Mouse (Mus musculus): Measurements from ENCODE around the gene Vmn1r219. TPM values are rescaled to one million over a fixed set of nuclear protein-coding genes. Genes with fewer than 3 reads are reported as not detected.
"Not testable (repeated sequence)": the region's sequence is repeated elsewhere in the genome, so short reads cannot be mapped to it uniquely, and the experiment has no call there.

Gene Vmn1r219
- polyA plus RNA-seq (2015; fragmentation: Nextera tagmentation; extraction: Ambion mirVana): not detected in 2 replicates

DNA sequence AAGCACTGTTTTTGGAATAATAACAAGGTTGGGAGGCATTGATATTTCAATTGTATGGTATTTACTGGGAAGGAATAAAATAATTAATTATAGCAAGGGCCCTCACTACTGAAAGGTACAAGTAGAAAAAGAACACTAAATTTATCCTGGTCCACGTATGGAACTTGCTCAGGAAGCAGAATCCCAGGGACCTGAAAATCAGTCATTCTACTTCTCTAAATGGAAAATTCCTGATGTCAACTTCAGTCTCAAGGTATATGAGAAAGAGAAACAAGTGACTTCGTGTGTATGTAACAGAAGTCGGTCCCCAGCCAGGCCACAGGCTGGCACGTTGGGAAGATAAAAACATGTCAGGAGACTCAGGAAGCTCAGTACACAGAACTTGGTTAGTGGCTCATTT lies at the start of gene Vmn1r219:
TSS of gene Vmn1r219 (plus strand) at position 301 of the 400 bp plus-strand sequence.
- DNase-seq (no peak), ATAC-seq (ENCODE audit: low read depth) (no peak)
- Histone ChIP-seq H3K27ac (no peak within 1 kb of the TSS), H3K9me3 (replicated peaks) (no peaks in the 10 kb centered on the region), H3K4me3 (replicated peaks) (no peak within 1 kb of the TSS), H3K9ac (no peak within 1 kb of the TSS), H3K36me3 (no peaks in the 10 kb centered on the region), H3K27me3 (no peaks in the 10 kb centered on the region), H3K4me1 (replicated peaks) (no peaks in the 10 kb centered on the region), H3K4me2 (no peak within 1 kb of the TSS)
- WGBS (ENCODE audit: insufficient replicate concordance): 46% methylated on average over 4 of the region's 4 CpGs

DNA sequence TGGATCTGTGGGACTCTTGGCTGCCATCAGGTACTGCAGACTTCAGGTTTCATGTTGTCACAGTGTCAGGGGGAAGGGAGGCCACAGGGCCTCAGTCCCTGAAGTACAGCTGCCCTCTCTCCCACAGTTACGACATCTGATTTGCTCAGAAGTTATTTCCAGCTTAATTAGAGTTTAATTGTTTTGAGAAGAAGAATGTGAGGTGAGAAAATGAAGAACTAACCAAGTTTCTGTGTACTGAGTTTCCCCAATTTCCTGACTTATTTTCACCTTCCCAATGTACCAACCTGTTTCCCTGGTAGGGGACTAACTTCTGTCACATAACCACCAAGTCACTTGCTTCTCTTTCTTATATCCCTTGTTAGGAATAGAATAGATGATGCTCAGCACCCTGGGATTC lies 41.0 kb upstream of the Vmn1r219 start, which contains the start of gene Vmn1r217:
TSS of gene Vmn1r217 (minus strand) at position 101 of the 400 bp plus-strand sequence.
- ATAC-seq (ENCODE audit: low read depth); H3K4me3 ChIP-seq (replicated peaks); H3K36me3 ChIP-seq; H3K27ac ChIP-seq; H3K4me1 ChIP-seq (replicated peaks); H3K9ac ChIP-seq; DNase-seq; H3K27me3 ChIP-seq; H3K9me3 ChIP-seq (replicated peaks); H3K4me2 ChIP-seq: not testable (repeated sequence)
- WGBS (ENCODE audit: insufficient replicate concordance): 45% methylated on average over 1 of the region's 1 CpGs

DNA sequence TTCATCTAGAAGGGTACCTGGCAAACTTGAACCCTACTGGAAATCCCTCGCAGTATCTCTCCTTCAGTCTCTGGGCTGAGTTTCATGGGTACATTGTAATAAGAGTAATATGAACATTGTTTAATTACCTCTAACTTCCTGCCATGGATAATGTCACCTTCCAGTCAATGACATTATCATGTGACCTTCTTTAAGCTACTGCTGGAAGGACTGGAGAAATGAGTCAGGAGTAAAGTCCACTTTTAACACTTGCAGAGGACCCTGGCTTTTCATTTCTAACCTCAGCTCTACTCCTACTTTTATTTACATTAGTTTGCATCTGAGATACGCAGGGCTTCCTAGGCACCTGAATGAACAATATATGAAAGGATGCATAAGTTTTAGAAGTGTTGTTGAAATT lies 38.5 kb upstream of the Vmn1r219 start:
- H3K9me3 ChIP-seq (replicated peaks): no peaks in the 10 kb centered on the region
- H3K4me1 ChIP-seq (replicated peaks): no peaks in the 10 kb centered on the region
- H3K4me2 ChIP-seq: no peak overlapping the region
- WGBS (ENCODE audit: insufficient replicate concordance): 64% methylated on average over 2 of the region's 2 CpGs
- no peak overlapping the region for H3K4me3 ChIP-seq (replicated peaks)
- H3K9ac ChIP-seq: no peak overlapping the region
- no peaks in the 10 kb centered on the region for H3K36me3 ChIP-seq
- DNase-seq (no peak), ATAC-seq (ENCODE audit: low read depth) (no peak)
- no peak overlapping the region for H3K27ac ChIP-seq
- H3K27me3 ChIP-seq: no peaks in the 10 kb centered on the region

DNA sequence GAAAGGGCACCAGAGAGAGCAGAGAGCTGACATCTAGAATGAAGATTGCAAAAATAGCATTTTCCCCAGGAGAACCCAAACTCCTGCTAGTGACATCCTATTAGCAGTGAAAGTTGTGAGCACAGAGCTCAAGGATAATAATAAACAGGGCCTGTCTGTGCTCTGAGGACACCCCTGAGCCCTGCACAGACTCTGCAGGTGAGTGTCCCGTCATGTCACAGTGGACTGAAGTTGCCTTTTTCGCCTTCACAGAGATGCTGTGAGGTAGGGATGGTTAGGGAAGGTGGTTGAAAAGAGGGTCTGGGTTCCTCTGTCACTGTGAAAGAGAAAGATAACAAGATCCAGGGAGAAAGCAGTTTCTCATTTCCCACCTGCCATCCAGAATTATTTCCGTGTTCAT lies 26.0 kb upstream of the Vmn1r219 start, which contains the start of gene Vmn1r218:
TSS of gene Vmn1r218 (plus strand) at position 57 of the 400 bp plus-strand sequence.
- ATAC-seq (ENCODE audit: low read depth) (no peak), DNase-seq (no peak)
- Histone ChIP-seq H3K4me1 (replicated peaks) (no peaks in the 10 kb centered on the region), H3K27me3 (no peaks in the 10 kb centered on the region), H3K4me3 (replicated peaks) (no peak within 1 kb of the TSS), H3K27ac (no peak within 1 kb of the TSS), H3K4me2 (no peak within 1 kb of the TSS), H3K9ac (no peak within 1 kb of the TSS), H3K9me3 (replicated peaks) (no peaks in the 10 kb centered on the region), H3K36me3 (no peaks in the 10 kb centered on the region)
- WGBS (ENCODE audit: insufficient replicate concordance): 50% methylated on average over 3 of the region's 3 CpGs

DNA sequence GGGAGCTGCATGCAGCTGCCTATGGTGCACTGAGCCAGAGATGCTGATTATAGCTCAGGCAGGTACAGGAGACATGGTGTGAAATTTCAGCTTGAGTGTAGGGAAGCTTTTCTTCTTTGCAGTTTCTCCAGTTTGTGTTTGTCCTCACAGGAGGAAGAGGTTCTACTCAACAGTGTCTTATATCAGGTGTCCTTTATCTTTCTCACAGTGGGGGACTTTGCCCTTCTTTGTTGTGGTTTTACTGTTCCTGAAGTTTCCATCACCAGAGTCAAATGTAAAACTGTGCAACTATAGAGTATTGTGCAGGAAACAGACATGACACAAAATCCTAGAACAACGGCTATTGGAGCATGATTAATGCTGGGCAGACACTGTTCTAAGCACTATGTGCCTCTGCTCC lies 25.6 kb upstream of the Vmn1r219 start:
- ATAC-seq (ENCODE audit: low read depth) (no peak), DNase-seq (no peak)
- Histone ChIP-seq H3K27me3 (no peaks in the 10 kb centered on the region), H3K4me1 (replicated peaks) (no peaks in the 10 kb centered on the region), H3K27ac (no peak overlapping the region), H3K36me3 (no peaks in the 10 kb centered on the region), H3K9ac (no peak overlapping the region), H3K4me3 (replicated peaks) (no peak overlapping the region), H3K9me3 (replicated peaks) (no peaks in the 10 kb centered on the region), H3K4me2 (no peak overlapping the region)
- WGBS (ENCODE audit: insufficient replicate concordance): 68% methylated on average over 1 of the region's 1 CpGs

DNA sequence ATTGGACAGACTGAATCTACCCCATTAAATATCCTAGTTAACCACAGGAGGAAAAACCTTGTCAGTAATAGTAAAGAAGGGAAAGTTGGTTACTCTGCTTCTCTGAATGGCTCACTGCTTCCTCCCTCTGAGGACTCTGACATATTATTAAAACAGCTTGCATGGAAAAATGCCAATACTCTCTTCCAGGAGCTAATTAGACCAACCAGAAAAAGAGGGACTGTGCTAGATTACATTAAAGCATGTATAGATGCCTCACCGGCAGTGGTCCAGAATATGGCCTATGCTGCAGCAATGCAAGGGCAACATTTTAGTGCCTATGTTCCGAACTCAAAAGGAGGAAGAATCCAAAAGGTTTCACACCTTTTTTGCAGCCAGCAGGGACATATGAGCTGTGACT lies 20.2 kb upstream of the Vmn1r219 start:
- DNase-seq: no peak
- ATAC-seq (ENCODE audit: low read depth): no peak
- Histone ChIP-seq H3K4me1 (replicated peaks) (no peaks in the 10 kb centered on the region), H3K27ac (no peak overlapping the region), H3K27me3 (no peaks in the 10 kb centered on the region), H3K9me3 (replicated peaks) (no peaks in the 10 kb centered on the region), H3K4me3 (replicated peaks) (no peak overlapping the region), H3K9ac (no peak overlapping the region), H3K4me2 (no peak overlapping the region), H3K36me3 (no peaks in the 10 kb centered on the region)
- 71% methylated on average over 2 of the region's 2 CpGs for WGBS (ENCODE audit: insufficient replicate concordance)

DNA sequence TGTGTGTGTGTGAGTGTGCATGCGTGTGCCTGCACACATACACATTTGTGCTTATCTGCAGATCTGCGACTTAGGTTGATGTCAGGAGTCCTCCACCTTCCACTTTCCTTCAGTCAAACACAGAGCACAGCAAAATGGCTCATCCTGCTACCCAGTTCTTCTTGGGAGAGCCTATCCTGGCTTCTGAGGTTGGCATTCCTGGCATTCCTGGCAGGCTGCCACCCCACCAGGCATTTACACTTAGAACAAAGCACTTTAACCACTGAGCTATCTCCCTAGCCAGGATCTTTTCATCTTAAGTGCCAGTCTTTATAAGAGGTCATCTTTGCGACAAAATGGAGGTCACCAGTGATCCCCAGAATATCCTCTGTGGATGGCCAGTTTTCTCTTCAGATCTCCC lies 1.3 kb upstream of the Vmn1r219 start:
- H3K36me3 ChIP-seq: no peaks in the 10 kb centered on the region
- H3K9ac ChIP-seq: no peak overlapping the region
- WGBS (ENCODE audit: insufficient replicate concordance): 51% methylated on average over 2 of the region's 3 CpGs
- no peak overlapping the region for H3K4me3 ChIP-seq (replicated peaks)
- ATAC-seq (ENCODE audit: low read depth): no peak
- H3K27me3 ChIP-seq: no peaks in the 10 kb centered on the region
- H3K4me1 ChIP-seq (replicated peaks): no peaks in the 10 kb centered on the region
- H3K4me2 ChIP-seq: no peak overlapping the region
- H3K27ac ChIP-seq: no peak overlapping the region
- no peak for DNase-seq
- H3K9me3 ChIP-seq (replicated peaks): no peaks in the 10 kb centered on the region

DNA sequence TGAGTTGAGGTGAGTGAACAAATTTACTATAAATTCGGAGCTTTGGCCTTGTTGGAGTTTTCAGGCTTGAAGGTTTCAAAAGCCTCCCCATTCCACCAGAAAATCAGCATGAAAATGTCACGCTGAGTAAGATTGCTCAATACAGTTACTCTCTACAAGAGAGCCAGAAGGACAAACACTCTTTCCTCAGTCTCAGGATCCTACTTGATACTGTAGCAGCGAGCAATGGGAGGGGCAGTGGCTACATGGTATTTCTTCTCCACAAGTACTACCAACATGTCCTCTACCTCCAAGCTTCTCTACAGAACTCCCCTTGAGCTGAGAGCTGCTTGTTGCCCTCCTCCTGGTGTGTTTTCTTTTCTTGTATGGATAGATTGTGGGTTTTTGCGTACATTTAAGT lies 7.4 kb downstream of the Vmn1r219 start:
- H3K36me3 ChIP-seq; H3K9ac ChIP-seq; H3K4me1 ChIP-seq (replicated peaks); H3K27me3 ChIP-seq; ATAC-seq (ENCODE audit: low read depth); H3K9me3 ChIP-seq (replicated peaks); DNase-seq; H3K4me2 ChIP-seq; H3K27ac ChIP-seq; H3K4me3 ChIP-seq (replicated peaks): not testable (repeated sequence)
- 49% methylated on average over 4 of the region's 4 CpGs for WGBS (ENCODE audit: insufficient replicate concordance)

DNA sequence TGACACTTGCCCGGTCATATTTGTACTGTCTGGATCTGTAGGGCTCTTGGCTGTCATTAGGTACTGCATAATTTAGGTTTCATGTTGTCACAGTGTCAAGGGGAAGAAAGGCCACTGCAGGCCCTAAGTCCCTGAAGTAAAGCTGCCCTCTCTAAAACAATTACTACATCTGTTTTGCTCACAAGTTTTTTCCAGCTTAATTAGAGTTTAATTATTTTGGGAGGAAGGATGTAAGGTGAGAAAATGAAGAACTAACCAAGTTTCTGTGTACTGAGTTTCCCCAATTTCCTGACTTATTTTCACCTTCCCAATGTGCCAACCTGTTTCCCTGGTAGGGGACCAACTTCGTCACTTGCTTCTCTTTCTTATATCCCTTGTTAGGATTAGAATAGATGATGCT lies 28.8 kb downstream of the Vmn1r219 start, which contains the start of gene Vmn1r220:
TSS of gene Vmn1r220 (minus strand) at position 101 of the 400 bp plus-strand sequence.
- no peak within 1 kb of the TSS for H3K27ac ChIP-seq
- no peaks in the 10 kb centered on the region for H3K4me1 ChIP-seq (replicated peaks)
- no peak within 1 kb of the TSS for H3K9ac ChIP-seq
- 63% methylated on average over 2 of the region's 2 CpGs for WGBS (ENCODE audit: insufficient replicate concordance)
- no peaks in the 10 kb centered on the region for H3K27me3 ChIP-seq
- H3K4me2 ChIP-seq: no peak within 1 kb of the TSS
- H3K9me3 ChIP-seq (replicated peaks): no peaks in the 10 kb centered on the region
- ATAC-seq (ENCODE audit: low read depth): no peak
- no peak for DNase-seq
- no peaks in the 10 kb centered on the region for H3K36me3 ChIP-seq
- H3K4me3 ChIP-seq (replicated peaks): no peak within 1 kb of the TSS

DNA sequence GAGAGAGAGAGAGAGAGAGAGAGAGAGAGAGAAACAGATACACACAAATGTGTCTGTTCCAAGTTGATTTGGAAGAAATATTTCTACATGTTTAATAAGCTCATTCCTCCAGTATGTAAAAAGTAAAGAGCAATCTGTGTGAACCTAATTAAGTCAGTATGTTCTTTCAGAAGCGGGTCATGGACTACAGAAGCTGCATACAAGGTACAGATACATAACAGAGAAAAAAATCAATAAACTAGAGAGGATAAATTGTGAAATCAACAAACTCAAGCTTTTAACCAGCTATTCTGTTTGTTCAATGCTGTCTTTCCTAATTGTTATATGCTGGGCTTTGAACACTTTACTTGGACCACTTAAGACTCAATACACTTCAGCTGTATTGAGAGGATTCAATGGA lies 44.8 kb downstream of the Vmn1r219 start:
- H3K27ac ChIP-seq; H3K4me1 ChIP-seq (replicated peaks); ATAC-seq (ENCODE audit: low read depth); DNase-seq; H3K9me3 ChIP-seq (replicated peaks); H3K9ac ChIP-seq; H3K4me3 ChIP-seq (replicated peaks); H3K36me3 ChIP-seq; H3K27me3 ChIP-seq; H3K4me2 ChIP-seq: not testable (repeated sequence)
- 38% methylated on average over 1 of the region's 1 CpGs for WGBS (ENCODE audit: insufficient replicate concordance)

DNA sequence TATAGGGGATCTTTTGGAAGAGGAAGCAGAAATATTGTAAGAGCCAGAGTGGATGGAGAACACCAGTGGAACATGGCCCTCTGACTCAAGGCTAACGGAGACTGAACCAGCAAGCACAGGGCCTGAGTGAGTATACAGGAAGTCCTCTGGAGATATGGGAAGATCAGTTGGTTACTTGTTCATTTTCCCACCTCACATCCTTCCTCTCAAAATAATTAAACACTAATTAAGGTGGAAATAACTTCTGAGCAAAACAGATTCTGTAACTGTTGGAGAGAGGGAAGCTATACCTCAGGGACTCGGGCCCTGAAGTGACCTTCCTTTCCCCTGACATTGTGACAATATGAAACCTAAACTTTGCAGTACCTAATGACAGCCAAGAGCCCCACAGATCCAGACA lies 54.7 kb downstream of the Vmn1r219 start, which contains the start of gene Vmn1r221:
TSS of gene Vmn1r221 (plus strand) at position 301 of the 400 bp plus-strand sequence.
- H3K4me3 ChIP-seq (replicated peaks); H3K27me3 ChIP-seq; H3K9ac ChIP-seq; H3K27ac ChIP-seq; H3K9me3 ChIP-seq (replicated peaks); ATAC-seq (ENCODE audit: low read depth); H3K36me3 ChIP-seq; H3K4me1 ChIP-seq (replicated peaks); DNase-seq; H3K4me2 ChIP-seq: not testable (repeated sequence)
- 57% methylated on average over 2 of the region's 2 CpGs for WGBS (ENCODE audit: insufficient replicate concordance)
